Mouse (Mus musculus) thymus, adult 2 months (tissue): ENCODE data around the gene Rabggtb. TPM values are rescaled to one million over a fixed set of nuclear protein-coding genes. Genes with fewer than 3 reads are reported as not detected.
A peak's percentile ranks its signal among the peaks of the same experiment; 100 is the strongest.
"Not testable (repeated sequence)": the region's sequence is repeated elsewhere in the genome, so short reads cannot be mapped to it uniquely, and the experiment has no call there.

Experiments used
- DNase-seq: peaks from one replicate; pipeline ENCODE4 v3.0.0; 2021
- H3K27ac ChIP-seq: fragments of 200-500 bp; 2 replicates; pipeline ENCODE4 v1.5.1; 2012; ENCODE audit warnings: low read length, control low read depth; ENCODE audit not compliant: control insufficient read depth, insufficient read depth
- H3K27me3 ChIP-seq: fragments of 200-500 bp; 2 replicates; pipeline ENCODE4 v1.6.1; 2012; ENCODE audit warnings: mild to moderate bottlenecking, low read length, moderate library complexity, mixed read lengths; ENCODE audit not compliant: control insufficient read depth, insufficient read depth
- H3K36me3 ChIP-seq: fragments of 200-500 bp; 2 replicates; pipeline ENCODE4 v1.6.1; 2012; ENCODE audit warnings: mild to moderate bottlenecking, low read length, moderate library complexity; ENCODE audit not compliant: control insufficient read depth, insufficient read depth
- H3K4me1 ChIP-seq: fragments of 200-500 bp; replicated peaks from 2 replicates; pipeline ENCODE4 v1.6.1; 2012; ENCODE audit warnings: low read length; ENCODE audit not compliant: control insufficient read depth, insufficient read depth
- H3K4me3 ChIP-seq: fragments of 200-500 bp; 2 replicates; pipeline ENCODE4 v1.5.1; 2012; ENCODE audit warnings: mild to moderate bottlenecking, low read length, control low read depth, moderate library complexity; ENCODE audit not compliant: control insufficient read depth, insufficient read depth
- CTCF ChIP-seq: fragments of 200-500 bp; IDR thresholded peaks from 2 replicates; pipeline ENCODE4 v1.5.1; 2012; ENCODE audit warnings: mild to moderate bottlenecking, control low read depth, low read length, moderate library complexity, borderline replicate concordance; ENCODE audit not compliant: control insufficient read depth, poor library complexity, insufficient read depth; ENCODE audit errors: extremely low read depth
- POLR2A ChIP-seq: fragments of 200-500 bp; IDR thresholded peaks from 2 replicates; pipeline ENCODE4 v1.6.1; 2012; ENCODE audit warnings: mild to moderate bottlenecking, low read length, control low read depth, moderate library complexity; ENCODE audit not compliant: control insufficient read depth, poor library complexity, insufficient read depth; ENCODE audit errors: extremely low read depth
- WGBS: fragments of 180-500 bp; shearing (Covaris S2); methylation state at CpG from one replicate; pipeline ENCODE4 v1.1.7; 2018; 5-methylcytosine and 5-hydroxymethylcytosine counted together
- polyA plus RNA-seq: library from polyadenylated mRNA; depleted of rRNA; stranded (reverse); fragments of >200 nt; gene quantifications from 2 replicates; pipeline ENCODE4 v1.2.3, GENCODE M21; 2012; rRNA removed

Rabggtb gene
- polyA plus RNA-seq, 1 experiment, result 81.7 TPM

DNA sequence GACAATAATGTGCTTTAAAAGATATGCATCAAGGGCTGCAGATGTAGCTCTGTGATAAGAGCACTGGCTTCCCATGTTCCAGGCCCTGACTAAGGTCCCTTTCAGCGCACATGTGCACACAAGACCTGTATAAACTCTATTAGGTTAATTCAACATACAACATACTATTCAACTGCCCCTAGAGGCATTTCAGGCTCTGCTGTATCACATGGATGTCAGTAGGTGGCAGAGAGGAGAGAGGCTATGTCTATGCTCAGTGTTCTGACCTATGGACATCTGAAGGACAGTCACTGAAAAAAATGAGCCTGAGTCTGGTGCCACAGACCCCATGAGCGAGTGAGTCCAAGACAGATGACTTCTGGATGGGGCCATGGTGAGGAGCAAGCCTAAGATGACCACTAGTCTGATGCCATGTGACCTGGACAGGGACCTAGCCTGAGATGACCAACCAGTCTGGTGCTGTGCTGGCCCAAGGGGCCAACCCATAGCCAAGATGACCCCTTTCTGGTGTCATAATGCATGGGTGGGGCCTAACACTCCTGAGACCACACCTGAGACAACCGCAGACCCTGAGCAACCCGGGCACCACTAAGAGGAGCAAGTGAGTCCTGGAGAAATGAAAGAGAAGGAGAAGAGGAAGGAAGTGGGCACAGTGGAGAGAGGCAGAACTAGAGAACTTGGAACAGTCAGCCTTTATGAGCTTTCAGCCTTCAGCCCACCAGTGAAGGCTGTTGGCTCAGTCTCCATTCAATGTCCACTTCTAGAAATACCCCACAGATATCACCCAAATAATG is 48.0 kb downstream of the Rabggtb start:
- no peak overlapping the region for H3K4me3 ChIP-seq

DNA sequence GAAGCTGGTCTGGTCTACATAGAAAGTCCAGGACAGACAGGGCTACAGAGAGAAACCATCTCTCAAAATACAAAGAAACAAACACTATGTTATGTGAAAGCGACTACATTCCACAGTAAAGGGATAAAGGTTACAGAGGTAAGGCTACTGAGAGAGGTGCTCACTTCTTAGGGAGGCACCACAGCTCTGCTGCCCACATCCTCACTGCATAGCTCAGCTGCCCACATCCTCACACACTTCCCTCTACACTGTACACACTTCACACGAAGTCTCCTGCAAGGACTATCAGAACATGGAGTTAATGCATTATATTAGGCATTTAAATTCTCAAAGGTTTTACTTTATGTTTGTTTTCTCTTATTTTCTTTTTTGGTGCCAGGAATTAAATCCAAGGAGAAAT is 49.0 kb downstream of the Rabggtb start:
- TF ChIP-seq CTCF (no peak), POLR2A (no peak)
- Histone ChIP-seq H3K36me3 (no peaks in the 10 kb centered on the region), H3K27me3 (no peaks in the 10 kb centered on the region), H3K4me3 (no peak overlapping the region), H3K4me1 (peaks cover 5% of the 10 kb centered on the region), H3K27ac (no peak overlapping the region)
- no peak for DNase-seq
- WGBS, result 18% methylated on average over 2 of the region's 2 CpGs

More for the DNA sequence above, 48.0 kb downstream of the Rabggtb start:
- Histone ChIP-seq H3K4me1 (peaks cover 5% of the 10 kb centered on the region), H3K36me3 (no peaks in the 10 kb centered on the region), H3K27ac (no peak overlapping the region), H3K27me3 (no peaks in the 10 kb centered on the region)
- peak; percentile 9 for DNase-seq
- TF ChIP-seq CTCF (no peak), POLR2A (no peak)
- WGBS, result 43% methylated on average over 4 of the region's 4 CpGs

DNA sequence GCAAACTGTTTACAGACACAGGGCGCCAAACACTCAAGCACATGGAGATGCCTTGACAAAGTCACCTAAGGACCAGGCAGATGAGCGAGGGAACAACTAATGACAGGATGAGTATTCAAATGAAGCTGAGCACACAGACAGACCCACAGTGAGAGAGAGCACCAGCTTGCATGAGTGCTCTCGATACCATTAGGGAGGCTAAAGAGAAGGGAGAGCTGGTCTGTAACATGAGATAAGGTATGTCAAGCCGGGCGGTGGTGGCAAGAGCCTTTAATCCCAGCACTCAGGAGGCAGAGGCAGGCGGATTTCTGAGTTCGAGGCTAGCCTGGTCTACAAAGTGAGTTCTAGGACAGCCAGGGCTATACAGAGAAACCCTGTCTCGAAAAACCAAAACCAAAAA is 52.4 kb downstream of the Rabggtb start:
- not testable (repeated sequence) for H3K27ac ChIP-seq, H3K36me3 ChIP-seq, H3K4me3 ChIP-seq, H3K4me1 ChIP-seq, H3K27me3 ChIP-seq, DNase-seq
- WGBS, result 96% methylated on average over 8 of the region's 8 CpGs

DNA sequence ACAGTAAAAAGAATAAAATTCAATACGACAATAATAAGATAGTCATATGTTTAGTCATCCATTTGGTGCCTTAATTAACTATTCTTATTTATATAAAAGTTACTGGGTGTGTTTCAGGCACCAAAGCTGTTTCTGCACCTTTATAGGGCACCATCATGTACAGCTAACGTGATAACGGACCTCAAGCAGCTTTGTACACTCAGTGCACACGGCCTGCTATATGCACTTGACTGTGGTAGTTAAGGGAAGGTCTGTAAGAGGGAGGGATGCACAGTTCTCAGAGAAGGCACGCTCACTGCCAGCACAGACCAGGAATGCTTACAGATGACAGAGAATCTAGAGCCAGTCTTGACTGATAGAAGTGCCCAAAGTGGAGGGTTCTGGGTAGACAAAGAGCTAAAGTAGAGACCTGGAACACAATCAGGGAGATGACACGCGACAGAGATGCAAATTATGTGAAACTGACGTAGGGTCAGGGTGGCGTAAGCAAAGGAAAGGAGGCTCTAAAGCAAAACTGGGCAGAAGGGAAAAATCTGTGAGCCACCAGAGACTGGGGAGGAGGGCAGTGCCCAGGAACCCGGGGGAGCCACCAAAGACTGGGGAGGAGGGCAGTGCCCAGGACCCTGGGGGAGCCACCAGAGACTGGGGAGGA is 54.3 kb downstream of the Rabggtb start:
- H3K36me3 ChIP-seq, result no peaks in the 10 kb centered on the region
- no peak overlapping the region for H3K27ac ChIP-seq
- no peaks in the 10 kb centered on the region for H3K27me3 ChIP-seq
- TF ChIP-seq CTCF, result no peak
- no peak for TF ChIP-seq POLR2A
- 94% methylated on average over 10 of the region's 10 CpGs for WGBS
- no peak overlapping the region for H3K4me3 ChIP-seq
- H3K4me1 ChIP-seq, result no peaks in the 10 kb centered on the region
- DNase-seq, result no peak

Other genes with a start within 250 kb of the Rabggtb start
- gene St6galnac3, start 187.8 kb downstream of the Rabggtb start, polyA plus RNA-seq, result 1.3 and 1.6 TPM in 2 replicates
- gene Asb17, start 68.8 kb downstream of the Rabggtb start, polyA plus RNA-seq, result not detected in 2 replicates
- 0.18 and 0.23 TPM in 2 replicates for gene Msh4, start 6.9 kb downstream of the Rabggtb start, polyA plus RNA-seq
- gene Acadm, start 31.6 kb upstream of the Rabggtb start, polyA plus RNA-seq, result 53.6 and 69.1 TPM in 2 replicates
- gene Slc44a5, start 60.4 kb upstream of the Rabggtb start, polyA plus RNA-seq, result 0.03 and 0.05 TPM in 2 replicates